Mouse (Mus musculus) lung, embryonic 15.5 days (tissue): ENCODE measurements at regions not wholly inside any gene's neighbourhood (a gene's known extent, or its start where the extent isn't known, plus 50 kb on each side); places are given as distances from the start of the nearest gene placed in this dataset.

Source experiments
- ATAC-seq: fragments of 200-750 bp; cut with Nextera tagmentation; 2 replicates; pipeline ENCODE4 v1.8.0; 2017; ENCODE audit warnings: moderate number of reproducible peaks, borderline replicate concordance; ENCODE audit not compliant: low FRiP score, low TSS enrichment; ENCODE audit errors: extremely low read depth
- H3K27ac ChIP-seq: fragments of 300-500 bp; sonication (generic); 2 replicates; pipeline ENCODE4 v1.5.1; 2015; ENCODE audit warnings: moderate library complexity, mild to moderate bottlenecking, inconsistent platforms
- H3K27me3 ChIP-seq: fragments of 300-500 bp; sonication (generic); 2 replicates; pipeline ENCODE4 v1.6.1; 2015; ENCODE audit warnings: inconsistent platforms
- H3K36me3 ChIP-seq: fragments of 300-500 bp; sonication (generic); 2 replicates; pipeline ENCODE4 v1.6.1; 2015; ENCODE audit warnings: inconsistent platforms
- H3K4me1 ChIP-seq: fragments of 300-500 bp; sonication (generic); 2 replicates; pipeline ENCODE4 v1.6.1; 2015; ENCODE audit warnings: inconsistent platforms
- H3K4me2 ChIP-seq: fragments of 300-500 bp; sonication (generic); 2 replicates; pipeline ENCODE4 v1.6.1; 2015; ENCODE audit warnings: inconsistent platforms, mild to moderate bottlenecking, moderate library complexity
- H3K4me3 ChIP-seq: fragments of 300-500 bp; sonication (generic); 2 replicates; pipeline ENCODE4 v1.5.1; 2015; ENCODE audit warnings: mild to moderate bottlenecking, inconsistent platforms
- H3K9ac ChIP-seq: fragments of 300-500 bp; sonication (generic); 2 replicates; pipeline ENCODE4 v1.6.1; 2015; ENCODE audit warnings: inconsistent platforms
- H3K9me3 ChIP-seq: fragments of 300-500 bp; sonication (generic); 2 replicates; pipeline ENCODE4 v1.6.1; 2016; ENCODE audit warnings: inconsistent platforms
- WGBS: fragments of 180-500 bp; shearing (Covaris S2); methylation state at CpG from one replicate; pipeline ENCODE4 v1.1.7; 2015; 5-methylcytosine and 5-hydroxymethylcytosine counted together

GRCm38 (mm10) chr1:186249214-186249613 is 132.1 kb upstream of the Lyplal1 start:
- 45% methylated on average over 4 of the region's 4 CpGs for WGBS
- Histone ChIP-seq H3K36me3 (no peaks in the 10 kb centered on the region), H3K4me3 (no peak overlapping the region), H3K9me3 (no peaks in the 10 kb centered on the region), H3K27me3 (no peaks in the 10 kb centered on the region), H3K4me2 (no peak overlapping the region), H3K9ac (no peak overlapping the region), H3K27ac (peak overlapping the region; percentile 37; the same call in 1 of the 2 replicates), H3K4me1 (peaks cover 11% of the 10 kb centered on the region; the same call in 1 of the 2 replicates)
- ATAC-seq = no peak

- peak; percentile 35; the same call in 1 of the 2 replicates for ATAC-seq
- H3K27ac ChIP-seq = peak overlapping the region; percentile 53
- whole genome bisulfite sequencing = 29% methylated on average over 7 of the region's 7 CpGs
Measured at GRCm38 (mm10) chr1:186245723-186246440, 128.8 kb upstream of the Lyplal1 start.

GRCm38 (mm10) chr1:186241112-186241511 is 124.0 kb upstream of the Lyplal1 start:
- Histone ChIP-seq H3K27ac (no peak overlapping the region), H3K36me3 (no peaks in the 10 kb centered on the region), H3K4me1 (peaks cover 14% of the 10 kb centered on the region; the same call in 1 of the 2 replicates), H3K4me3 (no peak overlapping the region), H3K27me3 (no peaks in the 10 kb centered on the region), H3K9me3 (no peaks in the 10 kb centered on the region), H3K4me2 (no peak overlapping the region), H3K9ac (no peak overlapping the region)
- no peak for ATAC-seq
- 96% methylated on average over 2 of the region's 2 CpGs for WGBS

More at GRCm38 (mm10) chr1:186245723-186246440, 128.8 kb upstream of the Lyplal1 start:
- peaks cover 13% of the 10 kb centered on the region; the same call in 1 of the 2 replicates for H3K4me1 ChIP-seq
- H3K4me3 ChIP-seq = no peak overlapping the region
- no peaks in the 10 kb centered on the region for H3K27me3 ChIP-seq
- no peaks in the 10 kb centered on the region for H3K36me3 ChIP-seq
- H3K4me2 ChIP-seq = no peak overlapping the region
- no peak overlapping the region for H3K9ac ChIP-seq
- H3K9me3 ChIP-seq = no peaks in the 10 kb centered on the region

- no peak for ATAC-seq
- H3K4me3 ChIP-seq = no peak overlapping the region
- H3K27me3 ChIP-seq = no peaks in the 10 kb centered on the region
- no peak overlapping the region for H3K27ac ChIP-seq
- H3K9me3 ChIP-seq = no peaks in the 10 kb centered on the region
- H3K4me1 ChIP-seq = peaks cover 13% of the 10 kb centered on the region; the same call in 1 of the 2 replicates
- 51% methylated on average over 6 of the region's 6 CpGs for WGBS
- H3K36me3 ChIP-seq = no peaks in the 10 kb centered on the region
- no peak overlapping the region for H3K9ac ChIP-seq
- no peak overlapping the region for H3K4me2 ChIP-seq
Measured at GRCm38 (mm10) chr1:186237556-186237955, 120.4 kb upstream of the Lyplal1 start.

- Histone ChIP-seq H3K27ac (peak overlapping the region; percentile 20; the same call in 1 of the 2 replicates), H3K4me1 (peaks cover 12% of the 10 kb centered on the region; the same call in 1 of the 2 replicates), H3K27me3 (no peaks in the 10 kb centered on the region), H3K36me3 (no peaks in the 10 kb centered on the region), H3K4me2 (no peak overlapping the region), H3K9ac (no peak overlapping the region), H3K9me3 (no peaks in the 10 kb centered on the region), H3K4me3 (no peak overlapping the region)
- peak; percentile 82; the same call in 1 of the 2 replicates for ATAC-seq
- 45% methylated on average over 7 of the region's 7 CpGs for WGBS
Measured at GRCm38 (mm10) chr1:186236267-186237020, 119.3 kb upstream of the Lyplal1 start.

- no peak overlapping the region for H3K27ac ChIP-seq
- H3K4me3 ChIP-seq = no peak overlapping the region
- H3K27me3 ChIP-seq = no peaks in the 10 kb centered on the region
- no peaks in the 10 kb centered on the region for H3K9me3 ChIP-seq
- H3K4me2 ChIP-seq = no peak overlapping the region
- H3K9ac ChIP-seq = no peak overlapping the region
- WGBS = 82% methylated on average over 6 of the region's 6 CpGs
- H3K4me1 ChIP-seq = peaks cover 12% of the 10 kb centered on the region; the same call in 1 of the 2 replicates
- H3K36me3 ChIP-seq = no peaks in the 10 kb centered on the region
- no peak for ATAC-seq
Measured at GRCm38 (mm10) chr1:186234536-186234935, 117.4 kb upstream of the Lyplal1 start.

- Histone ChIP-seq H3K4me3 (no peak overlapping the region), H3K36me3 (no peaks in the 10 kb centered on the region), H3K4me1 (no peaks in the 10 kb centered on the region), H3K27ac (0 out of 2 replicates have a peak overlapping the region, but pooled peaks have one; percentile 9), H3K9me3 (no peaks in the 10 kb centered on the region), H3K27me3 (no peaks in the 10 kb centered on the region), H3K4me2 (no peak overlapping the region), H3K9ac (no peak overlapping the region)
- ATAC-seq = no peak
- 66% methylated on average over 5 of the region's 5 CpGs for WGBS
Measured at GRCm38 (mm10) chr1:186230476-186230875, 113.4 kb upstream of the Lyplal1 start.

- H3K9ac ChIP-seq = no peak overlapping the region
- no peak for ATAC-seq
- no peak overlapping the region for H3K4me2 ChIP-seq
- H3K9me3 ChIP-seq = no peaks in the 10 kb centered on the region
- 69% methylated on average over 6 of the region's 6 CpGs for WGBS
- no peak overlapping the region for H3K27ac ChIP-seq
- H3K36me3 ChIP-seq = no peaks in the 10 kb centered on the region
- H3K4me3 ChIP-seq = no peak overlapping the region
- no peaks in the 10 kb centered on the region for H3K27me3 ChIP-seq
- no peaks in the 10 kb centered on the region for H3K4me1 ChIP-seq
Measured at GRCm38 (mm10) chr1:186229856-186230255, 112.7 kb upstream of the Lyplal1 start.

- no peaks in the 10 kb centered on the region for H3K27me3 ChIP-seq
- H3K27ac ChIP-seq = no peak overlapping the region
- H3K4me3 ChIP-seq = no peak overlapping the region
- no peak overlapping the region for H3K4me2 ChIP-seq
- H3K4me1 ChIP-seq = peaks cover 11% of the 10 kb centered on the region
- 74% methylated on average over 4 of the region's 4 CpGs for WGBS
- H3K9me3 ChIP-seq = no peaks in the 10 kb centered on the region
- H3K9ac ChIP-seq = no peak overlapping the region
- no peaks in the 10 kb centered on the region for H3K36me3 ChIP-seq
- ATAC-seq = no peak
Measured at GRCm38 (mm10) chr1:186228396-186228795, 111.3 kb upstream of the Lyplal1 start.

- Histone ChIP-seq H3K4me2 (no peak overlapping the region), H3K4me1 (peaks cover 13% of the 10 kb centered on the region), H3K27ac (peak overlapping the region; percentile 57; the same call in 1 of the 2 replicates), H3K9me3 (no peaks in the 10 kb centered on the region), H3K9ac (no peak overlapping the region), H3K27me3 (no peaks in the 10 kb centered on the region), H3K4me3 (no peak overlapping the region), H3K36me3 (no peaks in the 10 kb centered on the region)
- 24% methylated on average over 5 of the region's 5 CpGs for WGBS
- no peak for ATAC-seq
Measured at GRCm38 (mm10) chr1:186224231-186224630, 107.1 kb upstream of the Lyplal1 start.

GRCm38 (mm10) chr1:186223417-186223816 is 106.3 kb upstream of the Lyplal1 start:
- Histone ChIP-seq H3K9me3 (no peaks in the 10 kb centered on the region), H3K36me3 (no peaks in the 10 kb centered on the region), H3K27ac (peak overlapping the region; percentile 57), H3K9ac (no peak overlapping the region), H3K4me3 (no peak overlapping the region), H3K4me1 (peaks cover 13% of the 10 kb centered on the region), H3K27me3 (no peaks in the 10 kb centered on the region), H3K4me2 (no peak overlapping the region)
- no peak; the same call in 1 of the 2 replicates for ATAC-seq
- 42% methylated on average over 7 of the region's 7 CpGs for WGBS

- 65% methylated on average over 4 of the region's 4 CpGs for WGBS
Measured at GRCm38 (mm10) chr1:186218995-186219394, 101.9 kb upstream of the Lyplal1 start.

More at GRCm38 (mm10) chr1:186218995-186219394, 101.9 kb upstream of the Lyplal1 start:
- Histone ChIP-seq H3K4me3 (no peak overlapping the region), H3K27me3 (no peaks in the 10 kb centered on the region), H3K36me3 (no peaks in the 10 kb centered on the region), H3K4me1 (peaks cover 11% of the 10 kb centered on the region), H3K27ac (no peak overlapping the region), H3K4me2 (no peak overlapping the region), H3K9ac (no peak overlapping the region), H3K9me3 (no peaks in the 10 kb centered on the region)
- peak; percentile 65 for ATAC-seq
